Mouse (Mus musculus): ENCODE measurements around the gene Atf3. TPM values are rescaled to one million over a fixed set of nuclear protein-coding genes. Genes with fewer than 3 reads are reported as not detected.

Atf3 gene
- 1.2 and 1.5 TPM in 2 replicates for polyA plus RNA-seq (2015; fragmentation: Nextera tagmentation; extraction: Ambion mirVana)

DNA sequence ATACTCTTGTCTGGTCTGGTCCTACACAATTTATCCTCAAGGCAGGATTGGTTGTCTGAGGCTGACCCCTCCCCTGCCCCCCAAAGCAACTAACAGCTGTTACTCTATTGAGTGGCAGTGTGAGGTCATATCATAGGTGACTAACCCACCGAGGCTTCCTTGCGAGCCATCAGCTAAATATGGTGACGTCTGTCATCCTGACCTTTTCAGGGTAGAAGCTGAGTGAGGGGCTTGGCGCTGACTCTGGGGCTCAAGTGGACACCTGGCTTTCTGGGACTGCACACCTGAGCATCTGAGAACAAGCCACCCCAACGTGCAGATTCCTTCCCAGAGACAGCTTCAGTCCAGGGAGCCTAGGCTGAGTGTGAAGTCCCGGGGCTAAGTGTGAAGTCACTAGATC lies at the start of gene Atf3:
Gene Atf3, minus strand, starts transcription at position 101 of the 400 bp plus-strand sequence.
- 71% methylated on average over 6 of the region's 6 CpGs for WGBS
- Histone ChIP-seq H3K4me2 (no peak within 1 kb of the TSS), H3K4me1 (replicated peaks) (0 out of 2 replicates have a peak, but pooled peaks cover 4% of the 10 kb centered on the region), H3K9ac (no peak within 1 kb of the TSS), H3K27ac (no peak within 1 kb of the TSS), H3K27me3 (0 out of 2 replicates have a peak, but pooled peaks cover 8% of the 10 kb centered on the region), H3K4me3 (no peak within 1 kb of the TSS), H3K9me3 (no peaks in the 10 kb centered on the region), H3K36me3 (no peaks in the 10 kb centered on the region)
- ATAC-seq (ENCODE audit: low FRiP score) = no peak

DNA sequence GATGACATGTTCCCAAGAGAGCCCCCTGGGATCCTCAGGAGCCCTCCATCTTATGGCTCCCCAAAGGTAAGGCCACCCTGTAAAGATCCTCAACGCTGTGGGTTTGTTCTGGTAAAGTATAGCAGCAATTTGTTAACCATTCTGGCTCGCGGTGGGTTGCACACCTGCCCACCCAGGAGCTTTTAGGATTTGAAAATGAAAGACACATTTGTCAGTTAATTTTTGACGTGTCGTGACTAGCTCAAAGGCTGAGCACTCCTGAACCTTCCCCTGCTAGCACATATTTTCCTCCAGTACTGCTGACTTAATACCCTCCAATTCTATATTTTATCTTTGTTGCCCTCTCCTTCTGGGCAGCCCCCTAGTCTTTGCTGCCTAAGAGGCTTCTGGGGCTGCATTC lies 49.3 kb upstream of the Atf3 start:
- 91% methylated on average over 5 of the region's 5 CpGs for WGBS
- Histone ChIP-seq H3K9ac (no peak overlapping the region), H3K4me2 (no peak overlapping the region), H3K36me3 (no peaks in the 10 kb centered on the region), H3K9me3 (no peaks in the 10 kb centered on the region), H3K4me3 (no peak overlapping the region), H3K4me1 (replicated peaks) (no peaks in the 10 kb centered on the region; the same call in 1 of the 2 replicates), H3K27ac (no peak overlapping the region), H3K27me3 (no peaks in the 10 kb centered on the region)
- ATAC-seq (ENCODE audit: low FRiP score) = no peak

DNA sequence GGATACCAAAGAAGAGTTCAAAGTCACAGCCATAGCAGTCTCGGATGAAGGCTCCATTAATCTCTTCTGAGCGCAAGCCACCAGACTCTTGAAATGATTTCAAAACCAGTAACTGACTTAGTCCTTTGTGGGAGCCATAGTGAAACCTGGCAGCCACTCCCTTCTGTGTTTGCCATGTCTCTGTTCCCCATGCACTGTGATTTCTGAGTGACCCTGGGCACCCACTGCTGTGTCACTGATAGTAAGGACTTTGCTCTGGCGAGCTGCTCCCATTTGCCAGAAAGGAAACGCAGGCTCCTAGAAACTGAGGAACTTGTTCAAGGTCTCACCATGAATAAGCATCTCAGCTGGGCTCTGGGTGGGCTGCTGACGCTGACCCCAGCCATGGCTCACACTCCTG lies 45.6 kb upstream of the Atf3 start:
- ATAC-seq (ENCODE audit: low FRiP score) = no peak

DNA sequence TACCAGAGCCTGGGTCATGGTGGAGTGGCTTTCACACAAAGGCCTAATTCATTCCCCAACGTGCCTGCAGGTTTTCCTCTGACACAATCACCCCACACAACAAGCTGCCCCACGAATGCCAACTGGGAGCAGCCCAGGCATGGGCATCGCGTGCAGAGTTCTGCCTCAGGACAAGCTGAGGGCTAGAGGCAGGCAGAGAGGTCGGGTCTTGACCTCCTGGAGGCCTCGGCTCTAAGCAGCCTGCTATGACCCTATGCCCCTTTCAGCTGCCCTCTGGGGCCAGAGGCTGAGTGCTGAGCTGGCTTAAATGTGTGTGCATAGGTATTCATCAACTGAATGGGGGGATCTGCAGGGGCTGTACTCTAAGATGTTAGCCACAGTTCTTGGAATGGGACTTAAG lies 44.0 kb upstream of the Atf3 start:
- Histone ChIP-seq H3K27ac (no peak overlapping the region), H3K4me3 (no peak overlapping the region), H3K36me3 (no peaks in the 10 kb centered on the region), H3K4me2 (no peak overlapping the region), H3K9me3 (no peaks in the 10 kb centered on the region), H3K4me1 (replicated peaks) (no peaks in the 10 kb centered on the region), H3K27me3 (no peaks in the 10 kb centered on the region), H3K9ac (no peak overlapping the region)
- no peak for ATAC-seq (ENCODE audit: low FRiP score)
- WGBS = 14% methylated on average over 6 of the region's 6 CpGs

More for the DNA sequence above, 45.6 kb upstream of the Atf3 start:
- Histone ChIP-seq H3K4me1 (replicated peaks) (no peaks in the 10 kb centered on the region; the same call in 1 of the 2 replicates), H3K4me3 (no peak overlapping the region), H3K4me2 (no peak overlapping the region), H3K9me3 (no peaks in the 10 kb centered on the region), H3K27me3 (no peaks in the 10 kb centered on the region), H3K27ac (no peak overlapping the region), H3K9ac (no peak overlapping the region), H3K36me3 (no peaks in the 10 kb centered on the region)
- 88% methylated on average over 5 of the region's 5 CpGs for WGBS

DNA sequence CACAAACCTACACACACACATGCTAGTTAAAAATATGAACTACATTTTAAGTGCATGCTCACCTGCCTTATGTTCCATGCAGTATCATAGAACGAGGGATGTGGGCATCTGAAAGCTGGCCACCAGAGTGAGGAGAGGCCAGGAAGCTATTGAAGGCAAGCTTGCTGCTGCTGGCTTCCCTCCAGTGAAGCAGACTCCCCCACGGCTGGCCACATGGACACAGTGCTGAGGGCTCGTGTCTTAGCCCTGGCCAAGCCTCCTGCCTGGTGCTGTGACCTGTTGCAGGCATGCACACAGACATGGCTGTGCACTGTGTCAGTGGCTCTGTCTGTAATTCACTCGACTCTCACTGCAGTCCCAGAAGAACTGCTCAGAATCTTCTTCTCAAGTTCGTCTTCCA lies 41.8 kb upstream of the Atf3 start:
- H3K4me3 ChIP-seq = no peak overlapping the region
- 80% methylated on average over 5 of the region's 5 CpGs for WGBS

DNA sequence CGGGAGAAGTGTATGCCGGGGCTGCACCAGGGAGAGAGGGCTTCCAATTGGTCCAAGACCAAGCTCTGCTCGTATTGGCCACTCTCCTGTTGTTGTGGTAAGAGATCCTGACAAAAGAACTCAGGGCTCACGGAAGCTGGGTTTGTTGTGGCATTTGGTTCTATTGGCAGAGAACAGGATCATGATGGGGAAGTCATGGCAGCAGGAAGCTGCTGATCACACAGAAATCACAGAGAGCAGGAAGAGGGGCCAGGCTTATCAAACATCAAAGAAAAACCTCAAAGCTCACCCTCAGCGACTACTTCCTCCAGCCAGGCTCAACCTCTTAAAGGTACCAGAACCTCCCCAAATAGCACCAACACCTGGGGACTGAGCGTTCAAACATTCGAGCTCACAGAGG lies 41.3 kb upstream of the Atf3 start:
- Histone ChIP-seq H3K4me1 (replicated peaks) (no peaks in the 10 kb centered on the region), H3K4me3 (no peak overlapping the region), H3K9ac (no peak overlapping the region), H3K36me3 (no peaks in the 10 kb centered on the region), H3K9me3 (no peaks in the 10 kb centered on the region), H3K27me3 (no peaks in the 10 kb centered on the region), H3K4me2 (no peak overlapping the region), H3K27ac (no peak overlapping the region)
- ATAC-seq (ENCODE audit: low FRiP score) = no peak
- WGBS = 36% methylated on average over 7 of the region's 7 CpGs

More for the DNA sequence above, 41.8 kb upstream of the Atf3 start:
- no peaks in the 10 kb centered on the region for H3K9me3 ChIP-seq
- no peak for ATAC-seq (ENCODE audit: low FRiP score)
- no peak overlapping the region for H3K9ac ChIP-seq
- H3K36me3 ChIP-seq = no peaks in the 10 kb centered on the region
- H3K4me1 ChIP-seq (replicated peaks) = no peaks in the 10 kb centered on the region
- no peak overlapping the region for H3K4me2 ChIP-seq
- H3K27me3 ChIP-seq = no peaks in the 10 kb centered on the region
- no peak overlapping the region for H3K27ac ChIP-seq

DNA sequence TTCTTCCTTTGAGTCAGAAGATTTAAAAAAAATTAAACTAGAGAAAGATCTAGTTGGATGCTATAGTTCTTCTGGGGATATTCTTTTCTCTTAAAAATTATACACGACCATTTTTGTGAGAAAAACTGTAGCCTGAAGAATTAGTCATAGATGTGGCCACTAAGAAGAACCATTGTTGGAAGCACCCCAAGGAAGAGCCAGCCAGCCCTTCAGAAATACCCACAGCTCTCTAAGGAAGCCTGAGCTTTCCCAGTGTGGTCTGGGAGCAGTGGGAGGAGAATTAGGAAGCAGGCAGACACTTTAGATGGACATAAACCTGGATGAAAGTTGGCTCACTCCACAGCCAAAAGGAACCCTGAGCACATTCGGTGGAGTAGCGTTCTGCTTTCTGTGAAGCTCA lies 40.7 kb upstream of the Atf3 start:
- no peak overlapping the region for H3K4me2 ChIP-seq
- H3K27me3 ChIP-seq = no peaks in the 10 kb centered on the region
- no peak overlapping the region for H3K9ac ChIP-seq
- H3K4me3 ChIP-seq = no peak overlapping the region
- WGBS = 69% methylated on average over 3 of the region's 3 CpGs
- H3K27ac ChIP-seq = no peak overlapping the region
- ATAC-seq (ENCODE audit: low FRiP score) = no peak
- H3K4me1 ChIP-seq (replicated peaks) = no peaks in the 10 kb centered on the region
- no peaks in the 10 kb centered on the region for H3K9me3 ChIP-seq
- H3K36me3 ChIP-seq = no peaks in the 10 kb centered on the region

DNA sequence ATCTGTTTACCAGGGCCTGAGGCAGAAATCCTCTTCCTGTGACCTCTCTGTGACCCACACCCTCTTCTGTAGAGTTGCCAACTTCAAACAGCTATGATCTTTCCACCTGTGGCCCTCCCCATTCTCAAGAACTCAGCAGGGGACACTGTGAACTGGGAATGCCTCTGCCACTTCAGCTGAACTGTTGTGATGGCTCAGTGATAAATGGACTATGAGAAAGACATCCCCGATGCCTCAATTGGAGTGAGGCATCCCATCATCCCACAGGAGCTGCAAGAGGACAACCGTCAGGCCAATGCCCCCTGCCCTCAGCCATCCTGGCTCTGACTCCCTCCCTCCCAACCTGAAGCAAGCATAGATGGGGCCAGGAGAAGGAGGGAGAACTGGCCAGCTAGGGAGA lies 40.1 kb upstream of the Atf3 start:
- Histone ChIP-seq H3K4me2 (no peak overlapping the region), H3K36me3 (no peaks in the 10 kb centered on the region), H3K27me3 (no peaks in the 10 kb centered on the region), H3K9me3 (no peaks in the 10 kb centered on the region), H3K4me3 (no peak overlapping the region), H3K9ac (no peak overlapping the region), H3K4me1 (replicated peaks) (no peaks in the 10 kb centered on the region), H3K27ac (no peak overlapping the region)
- ATAC-seq (ENCODE audit: low FRiP score) = no peak
- 38% methylated on average over 2 of the region's 2 CpGs for WGBS

DNA sequence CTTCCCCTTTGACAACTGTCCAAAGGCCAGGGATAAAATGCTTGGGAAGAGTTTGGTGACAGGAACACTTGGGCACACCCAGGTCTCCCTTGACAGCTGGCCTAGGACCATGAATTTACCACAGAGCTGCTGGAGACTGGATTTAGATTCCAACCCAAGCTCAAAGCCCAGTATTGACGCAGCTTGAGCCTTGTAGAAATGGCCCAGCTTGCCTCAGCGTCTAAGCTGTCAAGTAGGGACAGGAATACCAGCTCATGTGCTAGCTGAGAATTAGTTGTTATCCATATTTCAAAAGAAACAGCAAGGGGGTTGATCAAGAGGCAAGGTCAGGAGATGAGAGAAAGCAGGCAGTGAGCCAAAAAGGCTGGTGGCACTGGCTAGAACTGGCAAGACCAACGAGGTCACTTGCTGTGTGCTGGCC lies 39.5 kb upstream of the Atf3 start:
- Histone ChIP-seq H3K4me2 (no peak overlapping the region), H3K27me3 (no peaks in the 10 kb centered on the region), H3K4me3 (no peak overlapping the region), H3K9ac (no peak overlapping the region; the same call in 1 of the 2 replicates), H3K36me3 (no peaks in the 10 kb centered on the region), H3K27ac (no peak overlapping the region), H3K4me1 (replicated peaks) (no peaks in the 10 kb centered on the region), H3K9me3 (no peaks in the 10 kb centered on the region)
- ATAC-seq (ENCODE audit: low FRiP score) = no peak
- 85% methylated on average over 3 of the region's 3 CpGs for WGBS

DNA sequence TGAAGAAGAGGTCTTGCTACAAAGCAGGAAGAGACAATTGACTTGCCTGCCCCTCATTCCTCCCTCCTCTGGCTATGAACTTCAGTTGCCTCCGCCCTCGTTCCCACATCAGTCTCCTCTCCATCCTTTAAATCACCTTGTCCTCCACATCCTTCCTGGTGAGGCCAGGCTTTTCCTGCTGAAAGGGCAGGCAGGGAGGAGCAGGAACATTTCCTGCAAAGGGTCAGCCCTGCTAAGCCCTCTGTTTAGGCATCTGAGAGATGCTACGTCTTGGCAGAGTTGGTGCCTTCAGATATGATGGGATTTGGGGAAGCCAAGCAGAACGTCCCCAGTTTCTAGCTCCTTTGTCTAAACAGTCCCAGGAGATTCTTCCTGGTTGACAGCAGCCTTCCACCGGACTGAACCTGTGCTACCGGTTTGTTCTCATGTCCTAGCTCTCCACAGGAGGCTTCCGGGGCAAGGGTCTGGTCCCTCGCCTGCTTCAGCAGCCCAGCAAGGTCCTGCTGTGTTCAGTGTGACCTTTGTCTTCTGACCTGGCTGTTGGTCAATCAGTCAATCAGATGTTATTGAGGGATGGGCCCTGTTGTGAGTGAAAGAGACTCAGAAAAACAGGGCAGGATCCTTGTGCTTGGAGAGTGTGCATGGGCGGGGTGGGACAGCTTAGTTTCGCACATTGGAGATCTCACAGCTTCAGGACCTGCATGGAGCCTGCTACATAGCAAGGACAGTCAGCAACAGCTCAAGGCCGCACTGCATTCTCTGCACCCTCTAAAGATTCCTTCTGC lies 38.9 kb upstream of the Atf3 start:
- ATAC-seq (ENCODE audit: low FRiP score) = no peak
- Histone ChIP-seq H3K9ac (no peak overlapping the region; the same call in 1 of the 2 replicates), H3K4me3 (no peak overlapping the region), H3K27me3 (no peaks in the 10 kb centered on the region), H3K4me2 (no peak overlapping the region), H3K4me1 (replicated peaks) (no peaks in the 10 kb centered on the region), H3K9me3 (no peaks in the 10 kb centered on the region), H3K27ac (no peak overlapping the region), H3K36me3 (no peaks in the 10 kb centered on the region)
- 62% methylated on average over 11 of the region's 11 CpGs for WGBS

DNA sequence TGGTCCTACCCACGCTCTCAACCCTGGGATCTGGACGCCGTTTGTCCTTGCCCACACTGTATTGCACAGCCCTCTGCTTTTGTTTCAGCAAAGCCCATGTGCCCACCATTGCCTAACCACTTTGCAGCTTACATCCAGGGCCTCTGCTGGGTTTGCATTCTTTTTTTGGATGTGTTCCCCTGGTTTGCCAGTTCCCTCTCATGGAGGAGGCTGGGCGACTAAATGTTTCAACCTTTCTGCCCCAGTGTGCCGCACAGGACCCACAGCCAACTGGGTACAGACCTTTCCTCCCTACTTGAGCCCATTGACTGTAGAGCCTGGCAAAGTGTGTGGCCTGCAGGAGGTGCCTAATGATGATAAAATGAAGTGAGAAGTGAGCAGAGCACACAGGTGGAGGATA lies 38.3 kb upstream of the Atf3 start:
- Histone ChIP-seq H3K27me3 (no peaks in the 10 kb centered on the region), H3K36me3 (no peaks in the 10 kb centered on the region), H3K4me3 (no peak overlapping the region), H3K9me3 (no peaks in the 10 kb centered on the region), H3K4me2 (no peak overlapping the region), H3K4me1 (replicated peaks) (no peaks in the 10 kb centered on the region), H3K9ac (no peak overlapping the region), H3K27ac (no peak overlapping the region)
- no peak for ATAC-seq (ENCODE audit: low FRiP score)
- WGBS = 91% methylated on average over 5 of the region's 5 CpGs

DNA sequence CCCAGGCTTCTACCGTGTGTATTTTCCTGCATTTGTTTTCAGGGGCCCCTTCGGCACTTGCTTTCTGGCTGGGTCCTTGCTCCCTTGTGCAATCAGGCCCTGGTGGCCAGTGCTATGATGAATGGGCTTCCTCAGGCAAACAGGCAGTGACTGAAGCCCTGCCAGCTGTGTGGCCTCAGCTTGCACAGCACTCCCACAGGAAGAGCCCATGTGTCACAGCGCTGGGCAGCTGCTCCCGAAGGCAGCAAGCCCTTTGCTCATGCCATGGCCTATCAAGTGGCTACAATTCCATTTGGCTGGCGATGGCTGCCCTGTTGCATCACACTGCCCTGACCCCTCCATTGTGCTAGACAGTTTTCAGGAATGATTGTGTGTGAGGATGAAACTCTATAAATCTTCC lies 36.6 kb upstream of the Atf3 start:
- 60% methylated on average over 5 of the region's 5 CpGs for WGBS
- no peak overlapping the region for H3K4me3 ChIP-seq
- no peaks in the 10 kb centered on the region for H3K4me1 ChIP-seq (replicated peaks)
- no peaks in the 10 kb centered on the region for H3K9me3 ChIP-seq
- no peak overlapping the region for H3K9ac ChIP-seq
- H3K27me3 ChIP-seq = no peaks in the 10 kb centered on the region
- H3K36me3 ChIP-seq = no peaks in the 10 kb centered on the region
- no peak overlapping the region for H3K27ac ChIP-seq
- no peak for ATAC-seq (ENCODE audit: low FRiP score)
- no peak overlapping the region for H3K4me2 ChIP-seq

DNA sequence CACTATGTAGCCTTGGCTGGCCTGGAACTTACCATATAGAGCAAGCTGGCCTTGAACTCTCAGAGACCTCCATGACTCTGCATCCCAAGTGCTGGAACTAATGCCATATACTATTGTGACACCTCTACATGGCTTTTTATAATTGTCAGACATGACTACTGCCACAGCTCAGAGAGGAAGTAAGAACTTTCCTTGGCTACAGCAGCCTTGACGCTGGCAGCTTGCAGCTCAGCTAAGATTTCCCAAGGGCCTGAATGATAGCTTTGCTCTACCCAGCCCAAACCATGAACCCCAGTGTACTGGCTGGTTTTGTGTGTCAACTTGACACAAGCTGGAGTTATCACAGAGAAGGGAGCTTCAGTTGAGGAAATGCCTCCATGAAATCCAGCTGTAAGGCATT lies 35.8 kb upstream of the Atf3 start:
- H3K9ac ChIP-seq = no peak overlapping the region
- H3K4me3 ChIP-seq = no peak overlapping the region
- H3K27me3 ChIP-seq = no peaks in the 10 kb centered on the region
- H3K4me2 ChIP-seq = no peak overlapping the region
- ATAC-seq (ENCODE audit: low FRiP score) = no peak
- WGBS = 81% methylated on average over 1 of the region's 1 CpGs
- no peak overlapping the region for H3K27ac ChIP-seq
- H3K9me3 ChIP-seq = no peaks in the 10 kb centered on the region
- no peaks in the 10 kb centered on the region for H3K36me3 ChIP-seq
- H3K4me1 ChIP-seq (replicated peaks) = no peaks in the 10 kb centered on the region
